Mouse (Mus musculus): ENCODE measurements around the gene Fam83g.
A peak's percentile ranks its signal among the peaks of the same experiment; 100 is the strongest.

Gene Fam83g

DNA sequence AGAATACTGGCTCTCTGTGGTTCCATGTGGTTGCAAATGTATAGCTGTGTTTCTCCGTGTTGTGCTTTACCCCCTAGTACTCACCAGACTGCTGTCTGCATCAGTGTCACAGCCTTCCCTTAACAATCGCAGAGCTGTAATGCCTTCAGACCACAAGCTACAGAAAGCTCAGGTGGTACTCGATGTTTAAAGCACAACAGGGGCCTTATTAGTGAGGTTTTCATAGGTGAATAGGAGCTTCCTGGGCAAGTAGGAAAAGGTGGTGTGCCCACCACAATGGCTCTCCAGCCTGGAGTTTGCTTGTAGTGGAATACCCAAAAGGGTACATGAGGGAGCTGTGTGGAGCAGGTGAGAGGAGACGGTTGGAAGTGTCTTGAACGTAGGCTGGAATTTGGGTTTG, 31.7 kb upstream of the Fam83g start:
- DNase-seq (ENCODE audit: low spot score in 2 of 2), result no peak

DNA sequence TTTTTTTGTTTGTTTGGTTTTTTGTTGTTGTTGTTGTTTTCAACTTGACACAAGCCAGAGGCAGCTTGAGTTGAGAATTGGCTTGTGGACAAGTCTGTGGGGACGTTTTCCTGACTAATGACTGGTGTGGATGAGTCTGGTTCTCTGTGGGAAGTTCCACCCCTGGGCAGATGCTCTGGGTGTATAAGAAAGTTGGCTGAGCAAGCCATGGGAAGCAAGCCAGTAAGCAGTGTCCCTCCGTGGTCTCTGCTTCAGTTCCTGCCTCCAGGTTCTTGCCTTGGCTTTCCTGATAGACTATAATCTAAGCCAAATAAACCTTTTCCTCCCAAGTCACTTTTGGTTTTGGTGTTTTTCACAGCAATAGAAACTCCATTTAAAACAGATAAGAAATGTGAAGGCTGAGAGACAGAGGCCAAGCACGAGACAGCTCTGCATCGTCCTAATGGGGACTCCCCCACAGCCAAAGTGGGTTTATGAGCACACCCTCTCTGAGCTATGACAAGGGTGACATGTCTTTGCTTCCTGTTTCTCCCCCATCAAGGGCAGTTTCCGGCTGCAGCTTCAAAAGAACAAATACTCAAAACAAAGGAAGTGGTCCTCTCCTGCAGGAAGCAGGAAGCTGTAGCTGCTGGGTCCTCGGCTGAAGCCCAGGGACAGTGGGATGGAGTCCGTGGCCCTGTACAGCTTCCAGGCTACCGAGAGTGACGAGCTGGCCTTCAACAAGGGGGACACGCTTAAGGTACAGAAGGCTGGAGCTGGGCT, 31.0 kb upstream of the Fam83g start, which contains the start of gene Grap:
Gene Grap (plus strand): TSS at position 580 of the 762 bp plus-strand sequence.
- DNase-seq (ENCODE audit: low spot score in 2 of 2), result no peak

- DNase-seq (ENCODE audit: low spot score in 2 of 2), result no peak
Measured at GRCm38 (mm10) chr11:61653568-61653967, 30.3 kb upstream of the Fam83g start.

DNA sequence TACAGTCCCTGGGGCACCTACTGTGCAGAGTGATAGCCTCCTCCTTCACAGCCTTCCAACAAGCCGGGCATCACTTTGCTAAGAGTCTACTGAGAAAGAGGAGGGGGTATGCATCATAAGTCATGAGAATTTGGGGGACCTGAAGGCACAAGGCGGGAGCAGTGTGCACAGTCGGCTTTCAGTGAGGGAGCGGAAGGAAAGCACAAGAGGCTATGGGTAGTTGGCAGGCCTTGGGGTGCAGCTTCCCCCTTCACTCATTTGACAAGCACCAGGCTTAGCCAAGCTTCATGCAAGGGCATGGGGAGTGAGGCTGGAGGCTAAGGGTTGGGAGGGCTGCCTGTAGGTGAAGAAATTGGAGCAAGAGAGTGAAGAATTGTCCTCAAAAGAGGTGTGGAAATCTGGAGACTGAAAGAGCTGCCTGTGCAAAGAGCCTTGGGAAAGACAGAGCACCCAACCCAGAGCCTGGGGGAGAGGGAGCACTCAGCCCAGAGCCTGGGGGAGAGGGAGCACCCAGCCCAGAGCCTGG, 29.0 kb upstream of the Fam83g start:
- no peak for DNase-seq (ENCODE audit: low spot score in 2 of 2)

- DNase-seq (ENCODE audit: low spot score in 2 of 2), result no peak
Measured at GRCm38 (mm10) chr11:61655649-61656048, 28.2 kb upstream of the Fam83g start.

GRCm38 (mm10) chr11:61656148-61656850, 27.6 kb upstream of the Fam83g start:
- no peak for DNase-seq (ENCODE audit: low spot score in 2 of 2)

DNA sequence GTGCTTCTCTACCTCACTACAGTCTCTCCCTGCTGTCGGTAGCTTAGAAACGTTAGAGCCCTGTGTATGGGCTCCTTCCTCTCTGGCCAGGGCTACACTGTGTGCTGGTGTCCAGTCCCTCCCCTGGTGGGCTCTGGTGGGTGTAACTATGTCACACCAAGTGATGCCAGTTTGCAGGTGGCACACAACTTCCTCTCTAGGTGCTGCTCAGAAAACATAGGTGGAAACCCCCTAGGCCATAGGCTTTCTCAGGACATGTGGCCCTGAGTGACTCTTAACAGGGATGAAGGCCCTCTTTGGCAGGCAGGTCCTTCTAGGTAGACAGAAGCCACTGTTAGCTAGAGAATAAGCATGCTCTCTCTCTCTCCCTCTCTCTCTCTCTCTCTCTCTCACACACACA, 26.5 kb upstream of the Fam83g start:
- no peak for DNase-seq (ENCODE audit: low spot score in 2 of 2)

DNA sequence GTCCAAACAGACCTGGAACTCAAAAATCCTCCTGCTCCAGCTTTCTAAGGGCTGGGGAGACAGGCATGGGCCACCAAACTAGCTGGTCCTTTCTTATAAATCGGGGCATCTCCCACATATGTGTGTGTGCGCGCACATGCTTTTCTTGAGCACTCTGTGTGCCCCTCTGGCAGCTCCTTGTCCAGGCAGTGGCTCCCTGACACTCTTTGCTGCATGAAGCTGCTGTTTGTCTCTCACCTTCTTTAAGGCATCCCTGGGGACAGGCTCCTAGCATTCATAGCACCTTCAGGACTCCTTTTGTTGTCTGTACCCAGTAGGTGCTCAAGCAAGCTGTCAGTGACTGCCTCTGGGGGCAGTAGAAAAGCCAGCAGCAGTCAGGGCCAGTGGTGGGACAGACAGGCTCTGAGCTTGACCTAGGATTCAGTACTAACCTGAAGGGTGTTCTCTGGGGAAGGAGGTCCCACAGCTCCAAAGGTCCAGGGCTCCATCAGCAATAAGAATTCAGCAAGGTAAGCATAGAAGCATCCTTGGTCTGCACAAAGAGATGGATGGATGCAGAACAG, 25.4 kb upstream of the Fam83g start:
- DNase-seq (ENCODE audit: low spot score in 2 of 2), result no peak

DNA sequence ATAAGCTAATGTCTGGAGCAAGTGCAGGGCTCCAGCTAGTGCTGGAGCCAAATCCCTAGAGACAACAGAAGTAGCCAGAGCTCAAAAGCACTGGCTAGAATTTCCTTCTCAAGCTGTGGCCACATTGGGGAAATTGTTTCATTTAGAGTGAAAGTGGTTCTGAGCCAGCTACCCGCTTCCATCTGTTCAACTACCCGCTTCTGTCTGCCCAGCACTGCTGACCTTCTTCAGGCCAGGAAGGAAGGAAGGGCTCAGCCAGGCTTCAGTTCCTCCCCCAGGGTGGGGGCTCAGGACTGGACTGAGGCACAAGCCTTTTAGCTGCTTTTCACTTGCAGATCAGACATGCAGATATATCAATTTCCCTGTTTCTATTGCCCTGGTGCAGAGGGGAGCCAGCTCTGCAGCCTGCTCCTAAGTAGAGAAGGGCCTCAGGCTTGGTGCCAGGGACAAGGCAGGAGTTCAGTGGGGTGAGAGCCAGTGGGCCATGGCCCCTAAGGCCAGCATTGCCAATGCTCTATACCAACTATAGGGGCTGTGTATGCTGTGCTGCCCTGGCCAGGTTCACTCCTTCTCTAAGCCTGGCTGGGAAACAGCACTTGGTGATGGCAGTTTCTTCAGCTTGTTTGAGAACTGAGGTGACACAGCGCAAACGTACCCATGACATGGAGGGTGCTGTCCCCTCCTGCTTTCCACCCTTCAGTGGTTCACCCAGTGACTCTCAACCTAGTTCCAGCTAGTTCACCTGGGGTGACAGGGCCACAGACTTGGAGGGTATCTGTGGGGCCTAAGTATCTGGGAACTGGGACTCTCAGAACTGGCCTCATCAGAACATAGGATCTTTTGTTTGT, 24.7 kb upstream of the Fam83g start:
- DNase-seq (ENCODE audit: low spot score in 2 of 2), result no peak

DNA sequence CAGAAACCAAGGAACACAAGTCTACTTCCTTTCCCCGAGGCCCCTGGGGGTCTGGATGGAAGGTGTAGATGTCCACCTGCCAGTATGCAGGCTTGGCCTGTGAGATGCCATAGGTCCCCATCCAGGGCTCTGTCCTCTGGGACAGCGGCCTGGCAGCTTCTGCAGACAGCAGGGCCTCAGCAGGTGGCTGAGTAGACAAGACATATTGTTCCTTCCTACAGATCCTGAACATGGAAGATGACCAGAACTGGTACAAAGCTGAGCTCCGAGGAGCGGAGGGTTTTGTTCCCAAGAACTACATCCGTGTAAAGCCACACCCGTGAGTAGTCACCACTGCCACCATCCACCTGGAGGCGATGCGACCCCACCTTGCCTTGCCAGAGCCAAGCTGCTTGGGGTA, 23.9 kb upstream of the Fam83g start:
- no peak for DNase-seq (ENCODE audit: low spot score in 2 of 2)

- no peak for DNase-seq (ENCODE audit: low spot score in 2 of 2)
Measured at GRCm38 (mm10) chr11:61660806-61661392, 23.0 kb upstream of the Fam83g start.

- no peak for DNase-seq (ENCODE audit: low spot score in 2 of 2)
Measured at GRCm38 (mm10) chr11:61662189-61662588, 21.7 kb upstream of the Fam83g start.

- no peak for DNase-seq (ENCODE audit: low spot score in 2 of 2)
Measured at GRCm38 (mm10) chr11:61665401-61665800, 18.5 kb upstream of the Fam83g start.

DNA sequence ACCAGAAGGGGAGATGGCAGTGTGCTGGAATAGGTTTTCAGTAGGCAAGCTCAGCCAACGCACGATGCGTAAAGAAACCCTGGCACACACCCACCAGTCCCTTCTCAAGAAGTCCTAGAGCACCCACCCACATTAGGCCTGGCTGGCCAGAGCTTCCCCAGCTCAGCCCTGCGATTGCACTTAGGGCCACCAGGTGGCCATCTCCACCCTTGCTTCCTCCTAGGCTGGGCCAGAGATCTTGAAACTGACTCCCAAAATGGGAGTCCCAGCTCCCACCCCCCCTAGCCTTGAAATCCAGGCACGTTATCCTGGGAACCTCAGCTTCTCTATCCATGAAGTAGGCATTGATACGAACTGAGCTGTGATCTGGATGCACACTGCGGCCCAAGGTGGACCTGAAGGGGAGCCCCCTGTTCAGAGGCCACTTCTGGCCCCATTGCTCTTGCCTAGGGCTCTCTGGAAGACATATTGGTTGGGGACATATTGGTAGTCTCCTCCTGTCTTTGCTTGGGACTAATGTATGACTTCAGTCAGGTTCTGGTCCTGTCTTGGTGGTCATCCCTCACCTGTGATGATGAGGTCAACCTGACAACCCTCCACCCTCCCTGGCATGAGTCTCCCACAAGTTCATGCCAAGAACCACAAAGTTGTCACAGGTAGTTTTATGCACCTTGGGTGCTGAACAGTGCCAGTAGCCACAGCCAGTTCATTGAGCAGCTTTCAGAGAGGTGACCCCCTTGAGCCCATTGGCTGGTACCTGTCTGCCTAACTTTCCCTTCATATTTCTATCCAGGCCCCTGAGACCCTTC, 17.7 kb upstream of the Fam83g start:
- peak in 1 of 2 experiments; percentile 42 for DNase-seq (ENCODE audit: low spot score in 2 of 2)

GRCm38 (mm10) chr11:61667248-61667647, 16.6 kb upstream of the Fam83g start:
- peak in 1 of 2 experiments; percentile 60 for DNase-seq (ENCODE audit: low spot score in 2 of 2)

DNA sequence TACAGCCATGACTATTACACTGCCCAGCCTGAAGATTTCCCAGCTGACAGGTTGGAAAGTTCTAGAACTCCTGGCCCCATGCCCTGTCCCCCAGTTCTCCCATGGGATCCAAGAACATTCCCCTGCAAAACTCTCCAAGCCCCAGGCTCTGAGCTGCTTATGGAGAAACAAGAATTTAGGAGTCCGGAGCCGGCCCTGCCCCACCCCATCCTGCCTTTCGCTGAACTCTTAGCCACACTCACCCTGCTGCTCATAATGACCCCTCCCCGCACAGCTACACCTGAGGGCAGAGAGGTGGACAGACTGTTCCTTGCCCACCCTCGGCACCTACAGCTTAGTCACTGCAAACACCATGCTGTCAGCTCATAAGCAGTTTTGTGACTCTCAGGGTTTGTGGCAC, 16.1 kb upstream of the Fam83g start:
- DNase-seq (ENCODE audit: low spot score in 2 of 2), result no peak

DNA sequence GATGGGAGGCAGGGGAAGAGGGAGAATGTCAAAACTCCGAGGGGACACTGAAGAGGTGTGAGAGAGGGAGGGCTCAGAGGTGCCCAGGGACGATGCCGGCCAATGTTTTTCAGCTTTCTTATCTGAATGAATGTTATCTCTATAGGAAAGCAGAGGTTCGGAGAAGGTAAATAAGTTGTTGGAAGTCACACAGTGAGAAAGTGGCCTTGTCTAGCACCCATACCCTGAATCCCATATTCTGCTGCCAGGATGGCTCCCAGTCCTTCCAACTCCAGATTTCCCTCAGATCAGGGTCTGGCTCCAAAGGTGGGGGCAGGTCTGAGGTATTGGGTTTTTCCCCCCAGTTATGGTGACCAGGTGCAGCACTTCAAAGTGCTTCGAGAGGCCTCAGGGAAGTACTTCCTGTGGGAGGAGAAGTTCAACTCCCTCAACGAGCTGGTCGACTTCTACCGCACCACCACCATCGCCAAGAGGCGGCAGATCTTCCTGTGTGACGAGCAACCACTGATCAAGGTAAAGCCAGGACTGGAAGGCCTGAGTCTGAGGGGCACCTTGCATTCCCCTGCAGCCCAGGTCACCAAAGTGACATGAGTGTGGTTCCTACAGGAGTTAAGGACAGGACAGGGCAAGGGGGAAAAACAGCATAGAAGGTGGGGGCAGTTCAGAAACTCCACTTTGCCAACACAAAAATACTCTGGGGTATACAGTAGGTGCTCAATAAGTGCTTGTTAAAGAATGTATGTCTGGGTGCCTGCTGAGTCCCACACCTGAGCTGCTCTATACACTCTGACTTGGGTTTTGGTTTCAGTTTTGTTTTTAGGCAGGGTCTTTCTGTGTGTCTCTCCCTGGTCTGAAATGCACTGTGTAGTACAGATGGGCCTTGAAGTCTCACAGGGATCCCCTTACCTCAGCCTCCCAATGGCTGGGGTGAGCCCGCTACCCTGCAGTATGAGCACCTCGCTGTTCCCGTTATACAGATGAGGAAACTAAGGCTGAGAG, 14.1 kb upstream of the Fam83g start:
- DNase-seq (ENCODE audit: low spot score in 2 of 2), result no peak

DNA sequence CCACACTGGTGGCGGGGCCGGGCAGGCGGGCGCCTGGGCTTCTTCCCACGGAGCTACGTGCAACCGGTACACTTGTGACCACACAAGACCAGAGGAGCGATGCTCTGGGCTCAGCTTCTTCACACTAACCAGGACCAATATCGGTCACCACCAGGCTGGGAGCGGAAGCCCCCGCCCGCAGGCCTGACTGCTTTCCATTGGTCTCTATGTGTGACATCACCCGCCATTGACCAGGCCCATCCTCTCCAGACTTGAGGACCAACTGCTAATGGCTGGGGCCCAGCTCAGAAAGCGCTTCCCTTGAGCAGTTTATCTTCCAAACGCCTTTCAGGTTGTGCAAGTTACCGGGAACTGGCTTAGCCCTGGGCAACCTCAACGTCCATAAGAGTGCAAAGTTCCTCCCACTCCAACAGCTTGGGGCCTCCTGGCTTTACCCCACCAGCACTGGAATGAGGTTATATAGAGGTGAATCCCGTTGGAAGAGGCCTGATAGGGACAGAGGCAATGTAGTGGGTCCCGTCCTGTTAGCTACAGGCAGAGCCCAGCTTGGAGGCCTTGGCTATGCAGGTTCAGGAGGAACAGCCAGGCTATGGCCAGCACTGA, 12.0 kb upstream of the Fam83g start:
- DNase-seq (ENCODE audit: low spot score in 2 of 2), result no peak

GRCm38 (mm10) chr11:61673686-61674085, 10.2 kb upstream of the Fam83g start:
- DNase-seq (ENCODE audit: low spot score in 2 of 2), result no peak
